Mouse (Mus musculus) kidney, embryonic 14.5 days (tissue): Measurements from ENCODE around the gene Basp1. TPM values are rescaled to one million over a fixed set of nuclear protein-coding genes. Genes with fewer than 3 reads are reported as not detected.

Experiments
- ATAC-seq: fragments of 200-750 bp; cut with Nextera tagmentation; 2 replicates; pipeline ENCODE4 v1.8.0; 2017; ENCODE audit warnings: moderate number of reproducible peaks, mild to moderate bottlenecking, moderate TSS enrichment, moderate library complexity; ENCODE audit not compliant: low FRiP score, low TSS enrichment
- H3K27ac ChIP-seq: fragments of 300-500 bp; sonication (generic); 2 replicates; pipeline ENCODE4 v1.5.1; 2014; ENCODE audit warnings: low read depth, mild to moderate bottlenecking, low read length, moderate library complexity, mixed read lengths
- H3K27me3 ChIP-seq: fragments of 300-500 bp; sonication (generic); 2 replicates; pipeline ENCODE4 v1.6.1; 2014; ENCODE audit warnings: mild to moderate bottlenecking, low read length; ENCODE audit not compliant: control insufficient read depth, insufficient read depth
- H3K36me3 ChIP-seq: fragments of 300-500 bp; sonication (generic); 2 replicates; pipeline ENCODE4 v1.6.1; 2014; ENCODE audit warnings: low read length, mixed read lengths; ENCODE audit not compliant: control insufficient read depth, insufficient read depth
- H3K4me1 ChIP-seq: fragments of 300-500 bp; sonication (generic); 2 replicates; pipeline ENCODE4 v1.6.1; 2014; ENCODE audit warnings: low read length, mixed read lengths; ENCODE audit not compliant: control insufficient read depth, insufficient read depth
- H3K4me2 ChIP-seq: fragments of 300-500 bp; sonication (generic); replicated peaks from 2 replicates; pipeline ENCODE4 v1.6.1; 2014; ENCODE audit warnings: low read depth, mild to moderate bottlenecking, low read length
- H3K4me3 ChIP-seq: fragments of 300-500 bp; sonication (generic); 2 replicates; pipeline ENCODE4 v1.5.1; 2014; ENCODE audit warnings: mild to moderate bottlenecking, low read length
- H3K9ac ChIP-seq: fragments of 300-500 bp; sonication (generic); 2 replicates; pipeline ENCODE4 v1.6.1; 2014; ENCODE audit warnings: low read depth, mild to moderate bottlenecking, low read length, moderate library complexity
- H3K9me3 ChIP-seq: fragments of 300-500 bp; sonication (generic); 2 replicates; pipeline ENCODE4 v1.6.1; 2016; ENCODE audit warnings: low read length; ENCODE audit not compliant: control insufficient read depth
- WGBS: fragments of 180-500 bp; shearing (Covaris S2); extraction: QIAGEN DNeasy Blood & Tissue Kit; methylation state at CpG from one replicate; pipeline ENCODE4 v1.1.7; 2014; 5-methylcytosine and 5-hydroxymethylcytosine counted together
- polyA plus RNA-seq: library from polyadenylated mRNA; unstranded; fragments of >200 nt; fragmentation: Nextera tagmentation; extraction: Ambion mirVana; gene quantifications from 2 replicates; pipeline ENCODE4 v1.2.1, GENCODE M21; 2014

Gene Basp1
- polyA plus RNA-seq, 1 experiment from 2014 or later = 23.4 TPM

- no peak for ATAC-seq
Measured at GRCm38 (mm10) chr15:25330946-25331345, 82.6 kb downstream of the Basp1 start.

GRCm38 (mm10) chr15:25322601-25323000, 91.0 kb downstream of the Basp1 start:
- H3K36me3 ChIP-seq = no peaks in the 10 kb centered on the region
- H3K4me3 ChIP-seq = no peak overlapping the region
- no peaks in the 10 kb centered on the region for H3K4me1 ChIP-seq
- no peaks in the 10 kb centered on the region for H3K27me3 ChIP-seq
- no peak overlapping the region for H3K9ac ChIP-seq
- no peak overlapping the region for H3K27ac ChIP-seq
- 74% methylated on average over 2 of the region's 2 CpGs for WGBS
- no peak for ATAC-seq
- no peak overlapping the region for H3K4me2 ChIP-seq
- H3K9me3 ChIP-seq = no peaks in the 10 kb centered on the region

More at GRCm38 (mm10) chr15:25330946-25331345, 82.6 kb downstream of the Basp1 start:
- Histone ChIP-seq H3K27ac (no peak overlapping the region), H3K4me1 (no peaks in the 10 kb centered on the region), H3K9me3 (peaks cover 3% of the 10 kb centered on the region; the same call in 1 of the 2 replicates), H3K36me3 (no peaks in the 10 kb centered on the region), H3K4me2 (no peak overlapping the region), H3K27me3 (no peaks in the 10 kb centered on the region), H3K9ac (no peak overlapping the region), H3K4me3 (no peak overlapping the region)
- 61% methylated on average over 4 of the region's 4 CpGs for WGBS

- no peaks in the 10 kb centered on the region for H3K36me3 ChIP-seq
- no peak for ATAC-seq
- H3K9ac ChIP-seq = no peak overlapping the region
- H3K9me3 ChIP-seq = no peaks in the 10 kb centered on the region
- H3K4me1 ChIP-seq = no peaks in the 10 kb centered on the region
- WGBS = 93% methylated on average over 3 of the region's 3 CpGs
- H3K4me3 ChIP-seq = no peak overlapping the region
- H3K27me3 ChIP-seq = no peaks in the 10 kb centered on the region
- no peak overlapping the region for H3K4me2 ChIP-seq
- no peak overlapping the region for H3K27ac ChIP-seq
Measured at GRCm38 (mm10) chr15:25322111-25322510, 91.5 kb downstream of the Basp1 start.

GRCm38 (mm10) chr15:25321636-25322035, 91.9 kb downstream of the Basp1 start:
- no peak for ATAC-seq
- 95% methylated on average over 4 of the region's 4 CpGs for WGBS
- Histone ChIP-seq H3K9me3 (no peaks in the 10 kb centered on the region), H3K27ac (no peak overlapping the region), H3K9ac (no peak overlapping the region), H3K4me3 (no peak overlapping the region), H3K27me3 (no peaks in the 10 kb centered on the region), H3K4me1 (no peaks in the 10 kb centered on the region), H3K4me2 (no peak overlapping the region), H3K36me3 (no peaks in the 10 kb centered on the region)

GRCm38 (mm10) chr15:25314471-25314870, 99.1 kb downstream of the Basp1 start:
- 86% methylated on average over 3 of the region's 3 CpGs for WGBS
- no peaks in the 10 kb centered on the region for H3K4me1 ChIP-seq
- ATAC-seq = no peak
- no peaks in the 10 kb centered on the region for H3K27me3 ChIP-seq
- no peaks in the 10 kb centered on the region for H3K36me3 ChIP-seq
- no peak overlapping the region for H3K4me2 ChIP-seq
- no peak overlapping the region for H3K9ac ChIP-seq
- no peaks in the 10 kb centered on the region for H3K9me3 ChIP-seq
- no peak overlapping the region for H3K27ac ChIP-seq
- H3K4me3 ChIP-seq = no peak overlapping the region

Other genes with a start within 250 kb of the Basp1 start
- gene Myo10, start 208.8 kb upstream of the Basp1 start, polyA plus RNA-seq = 34.0 and 52.2 TPM in 2 replicates